Mouse (Mus musculus): ENCODE data around the gene Ipo11.
"Not testable (repeated sequence)": the region's sequence is repeated elsewhere in the genome, so short reads cannot be mapped to it uniquely, and the experiment has no call there.

The Ipo11 gene

GRCm38 (mm10) chr13:106936256-106937137, at the start of gene Ipo11:
Ipo11 (minus strand) TSS chr13:106936958.
- peak; percentile 90 for DNase-seq

GRCm38 (mm10) chr13:106961496-106961895, 24.7 kb upstream of the Ipo11 start:
- no peak for DNase-seq

GRCm38 (mm10) chr13:106960557-106960956, 23.8 kb upstream of the Ipo11 start:
- DNase-seq = no peak

- DNase-seq = no peak
These were observed 21.5 kb upstream of the Ipo11 start for GRCm38 (mm10) chr13:106958286-106958685.

- no peak for DNase-seq
These were observed 20.8 kb upstream of the Ipo11 start for GRCm38 (mm10) chr13:106957554-106957953.

- no peak for DNase-seq
These were observed 18.1 kb upstream of the Ipo11 start for GRCm38 (mm10) chr13:106954880-106955279.

- no peak for DNase-seq
These were observed 10.8 kb upstream of the Ipo11 start for GRCm38 (mm10) chr13:106947583-106947982.

GRCm38 (mm10) chr13:106946594-106947540, 10.1 kb upstream of the Ipo11 start, which contains the start of gene Dimt1:
Dimt1 (plus strand) TSS chr13:106947127.
- DNase-seq = peak; percentile 97

GRCm38 (mm10) chr13:106945518-106945917, 8.8 kb upstream of the Ipo11 start:
- DNase-seq = no peak

GRCm38 (mm10) chr13:106942721-106943120, 6.0 kb upstream of the Ipo11 start:
- DNase-seq = no peak

GRCm38 (mm10) chr13:106941211-106941976, 4.6 kb upstream of the Ipo11 start:
- no peak for DNase-seq

- no peak for DNase-seq
These were observed 347 bp upstream of the Ipo11 start for GRCm38 (mm10) chr13:106937138-106937472.

GRCm38 (mm10) chr13:106935871-106936255, 895 bp downstream of the Ipo11 start:
- no peak for DNase-seq

- DNase-seq = no peak
These were observed 7.6 kb downstream of the Ipo11 start for GRCm38 (mm10) chr13:106929201-106929600.

GRCm38 (mm10) chr13:106928296-106928695, 8.5 kb downstream of the Ipo11 start:
- DNase-seq = no peak

GRCm38 (mm10) chr13:106925921-106926320, 10.8 kb downstream of the Ipo11 start:
- DNase-seq = not testable (repeated sequence)

GRCm38 (mm10) chr13:106918322-106919050, 18.3 kb downstream of the Ipo11 start:
- DNase-seq = no peak

- DNase-seq = no peak
These were observed 23.5 kb downstream of the Ipo11 start for GRCm38 (mm10) chr13:106913125-106913736.

- no peak for DNase-seq
These were observed 26.7 kb downstream of the Ipo11 start for GRCm38 (mm10) chr13:106910096-106910495.

GRCm38 (mm10) chr13:106907273-106907672, 29.5 kb downstream of the Ipo11 start:
- DNase-seq = no peak

GRCm38 (mm10) chr13:106905154-106905553, 31.6 kb downstream of the Ipo11 start:
- DNase-seq = not testable (repeated sequence)

- no peak for DNase-seq
These were observed 32.1 kb downstream of the Ipo11 start for GRCm38 (mm10) chr13:106904637-106905036.

Data from right cerebral cortex, postnatal 25 days (tissue).